Mouse (Mus musculus) layer of hippocampus, adult 2 months (tissue): ENCODE measurements at regions not wholly inside any gene's neighbourhood (a gene's known extent, or its start where the extent isn't known, plus 50 kb on each side); places are given as distances from the start of the nearest gene placed in this dataset.

ENCODE experiments used
- DNase-seq, 2 experiments: peaks; one replicate each; pipeline ENCODE4 v3.0.0; 2022; ENCODE audit warnings: low spot score in 2 of 2
- H3K27ac ChIP-seq: fragments of 200-600 bp; 2 replicates; pipeline ENCODE4 v1.8.1; 2022
- H3K4me3 ChIP-seq: fragments of 200-600 bp; 2 replicates; pipeline ENCODE4 v1.8.1; 2022; ENCODE audit warnings: mild to moderate bottlenecking
- CTCF ChIP-seq: fragments of 200-600 bp; conservative IDR thresholded peaks from 2 replicates; pipeline ENCODE4 v1.8.1; 2022; ENCODE audit warnings: antibody characterized with exemption, mild to moderate bottlenecking, moderate library complexity

GRCm38 (mm10) chr7:54734039-54734438, 101.3 kb upstream of the Luzp2 start:
- H3K27ac ChIP-seq: no peak overlapping the region
- TF ChIP-seq CTCF: peak; percentile 85
- DNase-seq: peak; percentile 40 to 72
- peak overlapping the region; percentile 31; the same call in 1 of the 2 replicates for H3K4me3 ChIP-seq

- no peak for TF ChIP-seq CTCF
- H3K4me3 ChIP-seq: no peak overlapping the region
- no peak overlapping the region for H3K27ac ChIP-seq
- no peak for DNase-seq
These were observed 100.4 kb upstream of the Luzp2 start for GRCm38 (mm10) chr7:54734861-54735260.

- Histone ChIP-seq H3K27ac (no peak overlapping the region), H3K4me3 (no peak overlapping the region)
- TF ChIP-seq CTCF: no peak
- DNase-seq: no peak
These were observed 68.0 kb upstream of the Luzp2 start for GRCm38 (mm10) chr7:54767341-54767740.

GRCm38 (mm10) chr7:54768683-54769082, 66.6 kb upstream of the Luzp2 start:
- no peak for TF ChIP-seq CTCF
- Histone ChIP-seq H3K27ac (no peak overlapping the region), H3K4me3 (no peak overlapping the region)
- DNase-seq: no peak

GRCm38 (mm10) chr7:54781939-54782520, 53.3 kb upstream of the Luzp2 start:
- no peak for DNase-seq
- Histone ChIP-seq H3K27ac (peak overlapping the region; percentile 62; the same call in 1 of the 2 replicates), H3K4me3 (no peak overlapping the region)
- TF ChIP-seq CTCF: no peak

GRCm38 (mm10) chr7:54782604-54783003, 52.7 kb upstream of the Luzp2 start:
- no peak overlapping the region for H3K4me3 ChIP-seq
- DNase-seq: no peak
- H3K27ac ChIP-seq: 0 out of 2 replicates have a peak overlapping the region, but pooled peaks have one; percentile 62
- TF ChIP-seq CTCF: no peak

GRCm38 (mm10) chr7:54783550-54784529, 51.5 kb upstream of the Luzp2 start:
- DNase-seq: no peak
- Histone ChIP-seq H3K27ac (no peak overlapping the region), H3K4me3 (no peak overlapping the region)
- no peak for TF ChIP-seq CTCF
